Mouse (Mus musculus) CD8-positive naive resting alpha-beta T cell, adult 57 days (primary cell): ENCODE results near the gene Ugt1a6a. TPM values are rescaled to one million over a fixed set of nuclear protein-coding genes. Genes with fewer than 3 reads are reported as not detected.

Source experiments
- total RNA-seq: library from RNA; stranded (reverse); gene quantifications from one replicate; pipeline ENCODE4 v1.2.4, GENCODE M21; 2023

Ugt1a6a gene
- 1.2 TPM for total RNA-seq

GRCm38 (mm10) chr1:88134457-88135011 is at the start of gene Ugt1a6a:
Ugt1a6a (plus strand) TSS chr1:88134809.

GRCm38 (mm10) chr1:88087513-88087912 is 47.1 kb upstream of the Ugt1a6a start, which contains the start of gene Ugt1a8:
Ugt1a8 (plus strand) TSS chr1:88087813.

DNA sequence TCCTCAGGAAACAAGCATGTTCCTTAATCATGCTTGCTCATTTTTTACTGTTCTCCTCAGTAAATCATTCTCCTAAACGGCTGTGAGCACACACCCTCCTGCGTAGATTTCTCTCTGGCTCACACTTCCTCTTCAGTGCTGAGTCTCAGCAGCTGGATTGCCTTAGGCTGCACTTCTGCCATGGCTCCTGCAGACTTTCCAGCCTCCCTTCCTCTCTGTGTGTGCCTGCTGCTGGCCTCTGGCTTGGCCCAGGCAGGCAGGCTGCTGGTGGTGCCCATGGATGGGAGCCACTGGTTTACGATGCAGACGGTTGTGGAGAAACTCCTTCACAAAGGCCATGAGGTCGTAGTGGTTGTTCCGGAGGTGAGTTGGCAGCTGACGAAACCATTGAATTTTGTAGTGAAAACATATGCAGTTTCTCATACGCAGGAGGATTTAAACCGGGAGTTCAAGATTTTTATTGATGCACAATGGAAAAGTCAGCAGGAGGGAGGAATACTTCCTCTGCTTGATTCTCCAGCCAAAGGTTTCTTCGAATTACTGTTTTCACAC is 39.6 kb upstream of the Ugt1a6a start, which contains the start of gene Ugt1a7c:
Gene Ugt1a7c, plus strand, starts transcription at position 122 of the 552 bp plus-strand sequence.

DNA sequence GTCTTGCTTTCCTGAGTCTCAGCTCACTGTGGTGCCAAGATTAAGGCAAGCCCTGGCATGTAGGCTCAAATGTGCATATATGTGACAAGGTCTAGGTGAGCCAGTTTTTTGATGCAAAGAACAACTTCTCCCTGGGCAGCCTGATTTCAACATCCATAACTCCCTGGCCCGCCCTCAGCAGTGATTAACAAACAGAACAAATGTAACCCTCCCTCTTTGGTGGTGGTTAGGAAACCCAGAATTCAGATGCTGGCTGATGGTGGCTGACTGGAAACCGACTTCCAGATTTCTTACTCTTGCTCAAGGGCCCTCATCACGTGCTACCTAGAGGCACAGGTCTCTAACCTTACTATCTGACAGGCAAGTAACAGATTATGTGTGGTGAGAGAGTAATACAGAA is 31.6 kb upstream of the Ugt1a6a start, which contains the start of gene Ugt1a6b:
Gene Ugt1a6b, plus strand, starts transcription at position 234 of the 400 bp plus-strand sequence.

DNA sequence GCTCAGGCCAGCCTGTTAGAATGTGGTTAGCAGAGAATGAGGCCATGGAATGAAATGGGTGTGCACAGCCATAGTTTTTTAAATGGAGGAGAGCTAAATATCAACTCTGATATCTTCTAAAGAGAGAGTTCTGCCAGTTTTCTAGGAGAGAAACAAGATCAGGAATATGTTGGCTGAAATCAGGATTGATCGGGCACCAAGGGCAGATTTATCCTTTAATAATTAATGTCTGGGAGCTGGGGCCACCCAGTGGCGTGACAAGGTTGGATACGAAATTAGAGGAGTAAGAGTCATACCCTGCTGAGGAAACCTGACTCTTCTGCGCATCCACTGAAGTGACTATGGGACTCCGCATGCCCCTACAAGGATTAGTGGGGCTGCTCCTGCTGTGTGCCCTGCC is 31.1 kb downstream of the Ugt1a6a start, which contains the start of gene Ugt1a5:
Gene Ugt1a5, plus strand, starts transcription at position 302 of the 400 bp plus-strand sequence.

DNA sequence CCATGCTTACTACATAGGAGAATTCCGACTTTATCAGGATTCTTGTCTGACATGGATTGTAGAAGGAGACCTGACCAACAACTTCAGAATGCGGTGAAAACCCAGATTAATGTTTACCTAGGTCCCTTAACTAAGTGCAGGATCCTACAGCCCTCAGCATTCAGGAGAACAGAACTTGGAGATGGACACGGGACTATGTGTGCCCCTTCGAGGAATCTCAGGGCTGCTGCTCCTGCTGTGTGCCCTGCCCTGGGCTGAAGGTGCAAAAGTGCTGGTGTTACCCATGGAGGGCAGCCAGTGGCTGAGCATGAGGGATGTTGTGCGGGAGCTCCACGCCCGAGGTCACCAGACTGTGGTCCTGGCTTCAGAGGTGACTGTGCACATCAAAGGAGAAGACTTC is 65.8 kb downstream of the Ugt1a6a start, which contains the start of gene Ugt1a2:
Gene Ugt1a2, plus strand, starts transcription at position 146 of the 400 bp plus-strand sequence.

GRCm38 (mm10) chr1:88205294-88205922 is 70.8 kb downstream of the Ugt1a6a start, which contains the start of gene Dnajb3:
Dnajb3 (minus strand) TSS chr1:88205782.

DNA sequence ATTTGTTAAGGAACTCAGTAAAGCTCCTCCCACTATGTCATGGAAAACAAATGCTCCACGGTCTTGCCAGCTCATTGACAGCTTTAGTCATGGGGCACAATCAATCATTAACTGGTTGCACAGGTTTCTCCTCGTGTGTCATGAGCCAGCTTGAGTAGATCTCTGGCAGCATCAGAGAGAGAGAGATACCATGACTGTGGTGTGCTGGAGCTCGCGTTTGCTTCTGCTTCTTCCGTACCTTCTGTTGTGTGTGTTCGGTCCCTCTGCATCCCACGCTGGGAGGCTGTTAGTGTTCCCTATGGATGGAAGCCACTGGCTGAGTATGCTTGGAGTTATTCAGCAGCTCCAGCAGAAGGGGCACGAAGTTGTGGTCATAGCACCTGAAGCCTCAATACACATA is 77.2 kb downstream of the Ugt1a6a start, which contains the start of gene Ugt1a1:
Gene Ugt1a1, plus strand, starts transcription at position 148 of the 400 bp plus-strand sequence.

DNA sequence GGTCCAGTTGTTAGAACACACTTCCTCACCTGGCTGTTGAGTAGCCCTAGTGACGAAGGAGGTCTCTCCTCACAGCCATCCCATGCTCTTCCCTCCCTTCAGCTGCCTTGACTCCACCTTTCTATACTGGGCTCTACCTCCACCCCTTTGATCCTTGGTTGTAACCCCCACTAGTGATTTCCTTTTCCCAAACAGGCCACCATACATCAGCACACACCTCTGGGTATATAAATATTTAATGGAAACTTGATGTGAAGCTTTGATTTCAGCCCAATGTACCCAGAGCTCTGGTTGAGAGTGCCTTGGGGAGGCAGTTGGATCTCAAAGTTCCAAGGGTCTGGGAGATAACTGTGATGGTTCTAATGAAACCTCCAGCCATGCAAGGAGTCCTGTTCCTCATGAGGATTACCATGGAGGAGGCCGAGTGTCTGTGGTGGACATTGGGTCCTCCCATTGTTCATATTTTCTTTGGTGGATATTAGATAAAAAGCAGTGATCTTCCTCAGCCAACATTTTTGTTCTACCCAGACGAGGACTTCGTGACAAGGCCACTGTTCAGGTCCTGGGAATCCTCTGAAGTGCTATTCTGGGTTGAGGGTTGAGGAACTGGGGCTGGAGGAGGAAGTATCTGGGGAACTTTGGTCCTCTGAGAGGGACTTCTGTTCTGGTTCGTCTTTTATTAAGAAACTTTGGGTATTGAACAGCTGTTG is 92.2 kb downstream of the Ugt1a6a start, which contains the start of gene Mroh2a:
Gene Mroh2a, plus strand, starts transcription at position 317 of the 710 bp plus-strand sequence.

Other genes starting within 250 kb of the Ugt1a6a start
- 19.4 TPM for gene Usp40, start 126.3 kb upstream of the Ugt1a6a start, total RNA-seq
- gene Ugt1a10, start 79.4 kb upstream of the Ugt1a6a start, total RNA-seq: not detected
- not detected for gene Ugt1a9, start 64.0 kb upstream of the Ugt1a6a start, total RNA-seq
- not detected for gene Ugt1a8, start 47.0 kb upstream of the Ugt1a6a start, total RNA-seq
- 0.34 TPM for gene Ugt1a7c, start 39.7 kb upstream of the Ugt1a6a start, total RNA-seq
- not detected for gene Ugt1a6b, start 31.6 kb upstream of the Ugt1a6a start, total RNA-seq
- gene Ugt1a5, start 31.2 kb downstream of the Ugt1a6a start, total RNA-seq: not detected
- not detected for gene Ugt1a2, start 65.8 kb downstream of the Ugt1a6a start, total RNA-seq
- 1.0 TPM for gene Dnajb3, start 71.0 kb downstream of the Ugt1a6a start, total RNA-seq
- not detected for gene Ugt1a1, start 77.2 kb downstream of the Ugt1a6a start, total RNA-seq
- not detected for gene Mroh2a, start 92.2 kb downstream of the Ugt1a6a start, total RNA-seq
- gene Hjurp, start 142.8 kb downstream of the Ugt1a6a start, total RNA-seq: 111 TPM
- not detected for gene Trpm8, start 142.9 kb downstream of the Ugt1a6a start, total RNA-seq